Mouse (Mus musculus) right cerebral cortex, postnatal 14 days (tissue): ENCODE results near the gene Nfs1.
A peak's percentile ranks its signal among the peaks of the same experiment; 100 is the strongest.
"Not testable (repeated sequence)": the region's sequence is repeated elsewhere in the genome, so short reads cannot be mapped to it uniquely, and the experiment has no call there.

Source experiments
- DNase-seq: peaks from one replicate; pipeline ENCODE4 v3.0.0; 2022

The Nfs1 gene

DNA sequence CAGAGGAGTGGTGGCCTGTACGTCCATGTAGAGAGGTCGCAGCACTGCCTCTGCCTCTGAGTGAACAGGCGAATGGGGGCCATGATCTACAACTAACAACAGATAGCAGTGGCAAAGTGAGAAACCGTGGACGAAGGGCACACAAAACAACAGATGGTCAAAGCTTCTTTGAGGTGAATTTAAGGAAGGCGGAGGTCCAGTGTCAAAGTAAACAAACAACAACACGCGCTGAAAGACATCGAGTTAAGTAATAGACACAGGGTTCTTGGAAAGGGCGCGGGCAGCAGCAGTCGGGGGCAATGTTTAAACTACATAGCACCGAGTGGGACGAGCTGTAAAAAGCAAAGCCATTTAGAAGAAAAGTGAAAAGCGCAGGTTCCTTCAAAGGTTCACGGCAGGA, 619 bp downstream of the Nfs1 start:
- no peak for DNase-seq

- no peak for DNase-seq
Observed at GRCm38 (mm10) chr2:156142820-156143219, 1.2 kb downstream of the Nfs1 start.

- no peak for DNase-seq
Observed at GRCm38 (mm10) chr2:156135695-156136094, 8.3 kb downstream of the Nfs1 start.

GRCm38 (mm10) chr2:156134161-156134560, 9.8 kb downstream of the Nfs1 start:
- no peak for DNase-seq

DNA sequence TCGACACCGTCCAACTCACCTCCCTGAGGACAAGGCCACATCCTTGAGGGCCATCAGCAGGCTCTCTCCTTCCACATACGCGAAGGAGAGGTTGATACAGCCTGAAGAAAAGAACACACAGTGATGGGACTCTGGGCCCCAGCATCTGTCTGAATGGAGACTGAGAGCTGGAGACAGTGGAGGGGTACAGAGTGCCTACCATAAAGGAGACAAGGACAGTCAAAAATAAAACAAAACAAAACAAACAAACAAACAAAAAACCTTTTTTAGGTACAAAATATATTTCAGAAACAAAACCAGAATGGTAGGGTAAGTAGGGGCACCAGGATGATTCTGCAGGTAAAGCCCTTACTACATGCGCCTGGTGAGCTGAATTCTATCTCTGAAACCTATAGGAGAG, 17.0 kb downstream of the Nfs1 start, which contains the start of gene Gm28036:
Gm28036 (minus strand) TSS at position 101 of the 400 bp plus-strand sequence.
- no peak for DNase-seq

DNA sequence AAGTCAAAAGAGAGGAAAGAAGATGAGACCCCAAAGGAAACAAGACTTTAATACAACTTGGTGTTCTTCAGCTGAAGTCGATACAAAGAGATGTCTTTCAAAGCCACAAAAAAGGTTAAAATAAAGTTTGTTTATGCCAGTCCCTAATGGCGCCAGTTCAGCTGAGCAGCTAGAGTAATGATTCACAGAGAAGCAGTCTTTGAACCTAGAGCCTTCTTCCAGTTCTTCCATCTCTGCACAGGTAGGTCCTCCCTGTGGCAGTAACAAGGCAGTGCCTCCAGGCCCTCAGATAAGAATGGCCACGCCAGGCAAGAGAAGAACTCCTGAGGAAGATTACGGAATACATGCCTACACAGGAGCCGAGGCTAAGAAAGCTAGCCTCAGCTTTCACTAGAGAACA, 20.3 kb downstream of the Nfs1 start:
- no peak for DNase-seq

GRCm38 (mm10) chr2:156119566-156119965, 24.4 kb downstream of the Nfs1 start:
- DNase-seq = no peak

- not testable (repeated sequence) for DNase-seq
Observed at GRCm38 (mm10) chr2:156112080-156112423, 31.9 kb downstream of the Nfs1 start.

GRCm38 (mm10) chr2:156111358-156112079, 32.5 kb downstream of the Nfs1 start, which contains the start of the genes Cpne1 and Rbm12:
TSS of gene Cpne1 (minus strand) at chr2:156111965.
TSS of gene Rbm12 (minus strand) at chr2:156111978.
- peak; percentile 94 for DNase-seq

GRCm38 (mm10) chr2:156110627-156111357, 33.2 kb downstream of the Nfs1 start:
- DNase-seq = no peak

- no peak for DNase-seq
Observed at GRCm38 (mm10) chr2:156091926-156092325, 52.1 kb downstream of the Nfs1 start.

DNA sequence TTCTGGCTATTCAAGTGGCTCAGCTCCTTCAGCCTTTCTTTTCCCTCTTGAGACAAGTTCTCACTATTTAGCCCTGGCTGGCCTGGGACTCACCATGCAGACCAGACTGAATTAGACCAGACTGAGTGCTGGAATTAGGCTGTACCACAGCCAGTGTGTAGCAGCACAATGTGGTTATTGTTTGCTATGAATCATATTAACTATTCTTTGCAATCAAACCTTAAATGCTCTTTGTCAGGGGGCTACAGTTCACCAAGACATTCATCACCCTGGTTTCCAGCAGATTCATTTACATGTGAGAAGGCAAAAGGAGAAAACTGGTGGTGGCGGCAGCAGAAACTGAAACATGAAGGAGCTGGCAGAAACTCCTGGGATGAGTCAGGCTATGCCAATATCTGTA, 54.2 kb downstream of the Nfs1 start:
- DNase-seq = no peak

GRCm38 (mm10) chr2:156087391-156088110, 56.4 kb downstream of the Nfs1 start:
- no peak for DNase-seq

DNA sequence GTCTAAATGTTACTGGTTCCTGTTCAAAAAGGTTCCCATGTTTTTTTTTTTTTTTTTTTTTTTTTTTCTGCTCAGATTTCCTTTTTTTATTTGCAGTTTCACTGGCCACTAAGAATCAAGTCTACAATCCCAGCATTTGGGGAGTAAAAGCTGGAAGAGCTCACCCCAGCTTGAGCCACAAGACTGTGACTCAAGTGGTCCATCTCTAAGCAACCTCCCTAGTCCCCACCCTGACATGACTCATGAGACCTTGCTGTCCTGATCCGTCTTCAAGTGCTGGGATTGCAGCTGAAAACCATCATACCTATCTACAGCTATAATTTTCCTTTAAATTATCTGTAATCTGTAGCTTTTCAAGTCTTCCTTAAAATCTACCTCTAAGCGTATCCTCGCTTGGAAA, 59.4 kb downstream of the Nfs1 start:
- no peak for DNase-seq

DNA sequence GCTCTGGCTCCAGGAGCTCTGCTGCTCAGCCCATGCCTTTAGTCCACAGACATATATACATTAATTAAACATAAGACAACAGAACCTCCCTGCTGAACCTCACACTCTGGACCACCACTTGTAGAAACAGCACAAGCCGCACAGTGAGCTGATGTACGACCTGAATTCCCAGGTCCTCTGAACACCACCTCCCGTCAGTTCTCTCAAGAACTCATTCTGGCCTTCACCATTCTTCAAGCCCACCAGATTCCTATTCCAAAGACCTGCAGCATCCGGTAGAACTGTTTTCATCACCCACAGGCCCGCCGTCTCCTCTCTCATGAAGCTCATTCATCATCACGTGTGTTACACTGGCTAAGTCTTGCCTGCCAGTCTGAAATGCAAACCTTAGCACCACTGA, 63.6 kb downstream of the Nfs1 start:
- DNase-seq = no peak

GRCm38 (mm10) chr2:156079674-156080073, 64.3 kb downstream of the Nfs1 start:
- DNase-seq = no peak

DNA sequence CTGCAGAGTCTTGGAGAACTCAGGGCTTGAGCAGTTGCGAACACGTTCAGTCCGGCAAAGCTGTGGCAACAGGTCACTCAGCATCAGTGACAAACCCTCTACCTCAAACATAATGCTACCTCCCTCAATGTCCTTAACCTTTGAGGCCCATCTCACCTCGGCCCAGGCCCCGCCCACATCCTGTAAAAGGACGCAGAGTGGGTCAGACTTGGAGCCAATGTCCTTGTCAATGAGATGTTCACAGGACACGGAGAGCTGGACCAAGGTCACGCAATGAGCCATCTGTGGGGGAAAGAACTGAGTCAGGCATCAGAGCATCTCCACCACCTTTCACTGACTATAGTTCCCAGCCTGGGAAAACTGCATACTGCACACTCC, 64.8 kb downstream of the Nfs1 start:
- DNase-seq = no peak

- DNase-seq = no peak
Observed at GRCm38 (mm10) chr2:156078421-156079182, 65.4 kb downstream of the Nfs1 start.

GRCm38 (mm10) chr2:156077461-156077860, 66.5 kb downstream of the Nfs1 start:
- DNase-seq = no peak

GRCm38 (mm10) chr2:156073725-156074124, 70.3 kb downstream of the Nfs1 start:
- no peak for DNase-seq
